Mouse (Mus musculus) cerebellum, postnatal 14 days (tissue): ENCODE measurements around the gene Tns2.

Source experiments
- DNase-seq, 2 experiments: peaks; one replicate each; pipeline ENCODE4 v3.0.0; 2021; ENCODE audit warnings: mixed read lengths in 2 of 2

Tns2 gene

DNA sequence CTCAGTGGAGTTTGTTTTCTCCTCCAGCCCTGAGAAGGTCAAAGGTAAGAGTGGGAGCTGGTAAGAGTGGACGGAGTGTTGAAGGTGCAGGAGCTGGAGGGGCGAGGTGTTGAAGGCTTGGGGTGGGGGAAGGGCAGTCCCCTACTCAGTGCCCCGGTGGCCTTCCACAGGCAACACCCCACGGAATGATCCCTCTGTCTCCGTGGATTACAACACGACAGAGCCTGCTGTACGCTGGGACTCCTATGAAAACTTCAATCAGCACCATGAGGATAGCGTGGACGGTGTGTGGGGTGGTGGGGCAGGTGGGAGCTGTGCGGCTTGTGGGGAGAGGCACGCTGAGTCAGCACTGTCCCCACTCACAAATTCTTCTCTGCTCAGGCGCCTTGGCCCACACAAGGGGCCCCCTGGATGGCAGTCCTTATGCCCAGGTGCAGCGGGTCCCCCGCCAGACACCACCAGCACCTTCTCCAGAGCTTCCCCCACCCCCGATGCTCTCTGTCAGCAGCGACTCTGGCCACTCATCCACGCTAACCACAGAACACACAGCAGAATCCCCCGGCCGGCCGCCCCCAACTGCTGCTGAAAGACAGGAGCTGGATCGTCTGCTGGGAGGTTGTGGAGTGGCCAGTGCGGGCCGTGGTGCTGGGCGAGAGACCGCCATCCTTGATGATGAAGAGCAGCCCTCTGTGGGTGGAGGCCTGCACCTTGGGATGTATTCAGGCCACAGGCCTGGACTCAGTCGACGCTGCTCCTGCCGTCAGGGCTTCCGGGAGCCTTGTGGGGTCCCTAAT, 10.7 kb downstream of the Tns2 start:
- DNase-seq = peak; percentile 35 to 47

DNA sequence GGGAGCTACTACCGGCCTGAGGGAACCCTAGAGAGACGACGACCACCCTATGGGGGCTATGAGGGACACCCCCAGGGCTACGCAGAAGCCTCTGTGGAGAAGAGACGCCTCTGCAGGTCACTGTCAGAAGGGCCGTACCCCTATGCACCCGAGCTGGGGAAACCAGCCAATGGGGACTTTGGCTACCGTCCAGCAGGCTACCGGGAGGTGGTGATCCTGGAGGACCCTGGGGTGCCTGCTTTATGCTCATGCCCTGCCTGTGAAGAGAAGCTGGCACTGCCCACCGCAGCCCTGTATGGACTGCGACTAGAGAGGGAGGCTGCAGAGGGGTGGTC, 11.2 kb downstream of the Tns2 start:
- DNase-seq = peak in 1 of 2 experiments; percentile 69

DNA sequence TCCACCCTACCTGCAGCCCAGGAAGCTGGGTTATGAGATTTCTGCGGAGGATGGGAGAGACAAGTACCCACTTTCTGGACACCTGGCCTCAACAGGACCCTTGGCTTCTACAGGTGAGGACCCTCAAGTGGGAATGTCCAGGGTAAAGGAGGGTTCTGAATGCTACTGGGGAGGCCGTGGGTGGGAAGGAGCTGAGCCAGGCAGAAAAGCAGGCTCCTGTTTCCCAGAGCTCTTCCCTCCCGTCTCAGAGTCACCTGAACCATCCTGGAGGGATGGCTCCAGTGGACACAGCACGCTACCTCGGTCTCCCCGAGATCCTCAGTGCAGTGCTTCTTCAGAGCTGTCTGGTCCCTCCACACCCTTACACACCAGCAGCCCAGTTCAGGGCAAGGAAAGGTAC, 12.0 kb downstream of the Tns2 start:
- DNase-seq = no peak

DNA sequence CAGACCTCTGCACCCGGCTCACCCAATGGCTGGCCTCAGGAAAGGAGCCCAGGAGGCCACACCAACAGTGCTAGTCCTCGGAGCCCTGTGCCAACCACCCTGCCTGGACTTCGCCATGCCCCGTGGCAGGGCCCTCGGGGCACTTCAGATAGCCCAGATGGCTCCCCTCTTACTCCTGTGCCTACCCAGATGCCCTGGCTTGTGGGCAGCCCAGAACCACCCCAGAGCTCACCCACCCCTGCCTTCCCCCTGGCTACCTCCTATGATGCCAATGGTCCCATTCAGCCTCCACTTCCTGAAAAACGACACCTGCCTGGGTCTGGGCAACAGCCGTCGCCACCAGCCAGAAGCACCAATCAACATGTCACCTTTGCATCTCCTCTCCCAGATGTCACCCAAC, 12.6 kb downstream of the Tns2 start:
- peak in 1 of 2 experiments; percentile 20 for DNase-seq

DNA sequence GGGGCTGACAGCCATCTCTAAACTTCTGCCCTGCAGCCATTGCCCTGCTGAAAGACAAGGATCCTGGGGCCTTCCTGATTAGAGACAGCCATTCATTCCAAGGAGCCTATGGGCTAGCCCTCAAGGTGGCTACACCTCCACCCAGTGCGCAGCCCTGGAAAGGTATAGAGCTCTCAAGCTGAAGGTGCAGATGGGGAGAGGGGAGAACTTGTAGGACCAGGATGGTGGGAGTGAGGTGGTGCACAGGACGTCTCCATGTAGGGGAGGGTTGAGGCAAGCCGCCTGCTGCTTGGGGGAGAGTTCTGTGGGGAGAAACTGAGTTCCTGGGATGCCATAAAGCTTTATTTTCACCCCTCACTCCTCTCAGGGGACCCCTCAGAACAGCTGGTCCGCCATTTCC, 13.5 kb downstream of the Tns2 start:
- no peak for DNase-seq

DNA sequence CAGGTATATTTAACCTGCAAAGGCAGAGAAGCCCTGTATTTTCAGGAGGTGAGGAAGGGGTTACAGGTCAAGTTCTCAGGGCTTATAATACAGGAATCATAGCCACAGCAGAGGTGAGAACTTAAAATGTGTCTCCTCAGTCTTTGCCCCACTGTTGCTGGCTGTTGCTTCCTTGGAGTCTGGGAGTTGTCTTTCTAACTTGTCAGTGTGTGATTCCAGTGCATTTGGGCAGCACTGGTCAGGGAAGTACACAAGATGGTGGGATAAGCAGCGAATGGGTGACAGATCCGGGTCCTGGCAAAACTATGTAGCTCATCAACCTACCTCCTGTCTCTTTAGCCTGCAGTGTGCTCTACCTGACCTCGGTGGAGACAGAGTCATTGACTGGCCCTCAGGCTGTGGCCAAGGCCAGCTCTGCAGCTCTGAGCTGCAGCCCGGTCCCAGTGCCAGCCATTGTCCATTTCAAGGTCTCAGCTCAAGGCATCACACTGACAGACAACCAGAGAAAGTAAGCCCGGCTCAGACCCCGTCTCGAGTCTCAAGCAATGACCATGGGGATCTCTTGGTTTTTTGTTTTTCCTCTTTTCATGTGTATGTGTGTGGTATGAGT, 14.5 kb downstream of the Tns2 start:
- DNase-seq = peak; percentile 33 to 46

DNA sequence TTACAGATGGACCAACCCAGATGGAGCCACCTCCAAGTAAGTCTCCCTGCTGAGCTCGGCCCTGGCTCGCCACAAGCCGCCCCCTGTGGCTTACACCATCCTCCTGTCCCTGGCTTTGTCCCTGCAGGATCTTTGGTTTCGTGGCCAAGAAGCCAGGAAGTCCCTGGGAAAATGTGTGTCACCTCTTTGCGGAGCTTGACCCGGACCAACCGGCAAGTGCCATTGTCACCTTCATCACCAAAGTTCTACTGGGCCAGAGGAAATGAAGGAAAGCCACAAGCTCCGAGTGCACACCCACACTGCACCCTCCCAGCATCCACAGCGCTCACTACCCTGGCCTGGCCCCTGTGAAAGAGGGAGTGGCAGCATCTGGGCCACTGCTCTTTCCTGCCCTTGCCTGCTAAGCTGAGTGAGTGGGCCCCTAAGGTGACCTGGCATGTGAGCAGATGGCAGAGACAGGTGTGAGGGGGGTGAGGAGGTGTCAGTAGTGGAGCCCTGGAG, 15.6 kb downstream of the Tns2 start:
- peak; percentile 58 to 63 for DNase-seq

DNA sequence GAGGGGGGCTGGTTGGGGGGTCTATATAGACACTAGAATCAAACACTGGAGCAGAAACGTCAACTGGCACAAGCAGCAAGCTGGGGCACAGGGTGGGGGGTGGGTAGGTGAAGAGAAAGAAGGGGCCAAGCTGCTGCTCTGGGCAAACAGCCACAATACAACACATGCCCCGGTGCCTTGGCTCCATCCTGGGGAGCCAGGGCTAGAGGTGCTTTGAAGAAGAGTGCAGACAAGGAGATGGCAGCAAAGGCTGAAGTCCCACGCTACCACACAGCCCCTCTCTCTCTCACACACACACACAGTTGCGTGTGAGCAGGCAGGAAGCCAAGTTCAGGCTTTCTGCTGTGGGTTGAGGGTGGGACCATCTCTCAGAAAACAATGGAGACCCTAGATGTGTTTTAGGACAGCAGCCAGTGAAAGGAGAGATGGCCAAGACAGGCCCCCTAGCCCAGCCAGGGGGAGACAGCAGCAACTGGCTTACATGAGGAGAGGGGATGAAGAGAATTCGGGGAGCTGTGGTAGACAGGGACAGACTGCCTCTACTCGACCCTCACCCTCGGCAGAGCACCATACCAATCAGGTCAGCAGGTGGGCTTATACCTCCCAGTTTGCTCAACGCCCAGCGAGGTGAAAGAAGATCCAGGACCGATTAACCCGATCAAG, 16.7 kb downstream of the Tns2 start:
- DNase-seq = peak; percentile 78 to 80

DNA sequence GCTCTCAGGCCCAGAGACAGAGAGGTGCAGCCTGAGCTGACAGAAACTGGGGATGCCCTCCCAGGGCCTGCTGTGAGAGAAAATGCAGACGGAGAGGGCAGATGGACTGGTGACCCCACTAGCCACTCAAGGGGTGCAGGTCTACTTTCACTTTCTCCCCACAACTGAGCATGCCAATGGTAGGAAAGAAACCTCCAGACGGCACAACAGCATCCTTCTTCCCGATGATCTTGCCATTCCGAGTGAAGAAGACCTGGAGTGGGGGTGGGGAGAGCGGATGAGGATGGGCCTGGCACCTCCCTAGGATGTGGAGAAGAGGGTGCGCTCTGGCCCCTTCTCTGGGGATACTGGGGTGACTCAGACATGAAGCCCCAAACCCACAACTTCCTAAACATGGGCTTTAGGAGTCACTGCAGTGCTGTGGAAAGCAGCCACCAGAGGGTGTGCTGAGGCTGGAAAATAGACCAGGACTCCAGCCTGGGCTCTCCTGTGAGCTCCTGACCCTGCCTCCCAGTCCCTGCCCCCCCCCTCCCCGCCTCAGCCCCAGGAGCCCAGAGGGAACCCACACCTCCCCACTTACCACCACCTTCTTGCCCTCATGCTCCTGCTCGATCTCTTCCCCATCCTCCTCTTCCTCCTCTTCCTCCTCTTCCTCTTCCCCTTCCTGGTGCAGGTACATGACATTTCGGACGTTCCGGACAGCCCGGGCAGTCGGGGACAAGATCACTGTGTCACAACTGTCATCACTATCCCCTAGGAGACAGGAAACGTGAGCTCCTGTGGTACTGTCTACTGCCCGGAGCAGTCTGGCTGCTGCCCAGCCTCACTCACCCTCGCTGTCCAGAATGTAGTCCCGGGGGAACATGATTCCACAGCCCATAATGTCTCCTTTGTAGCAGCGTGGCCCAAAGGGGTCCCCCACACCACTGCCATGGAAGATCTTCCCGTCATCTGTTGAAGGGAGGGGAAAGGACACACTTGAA, 17.5 kb downstream of the Tns2 start:
- DNase-seq = peak; percentile 69 to 81

DNA sequence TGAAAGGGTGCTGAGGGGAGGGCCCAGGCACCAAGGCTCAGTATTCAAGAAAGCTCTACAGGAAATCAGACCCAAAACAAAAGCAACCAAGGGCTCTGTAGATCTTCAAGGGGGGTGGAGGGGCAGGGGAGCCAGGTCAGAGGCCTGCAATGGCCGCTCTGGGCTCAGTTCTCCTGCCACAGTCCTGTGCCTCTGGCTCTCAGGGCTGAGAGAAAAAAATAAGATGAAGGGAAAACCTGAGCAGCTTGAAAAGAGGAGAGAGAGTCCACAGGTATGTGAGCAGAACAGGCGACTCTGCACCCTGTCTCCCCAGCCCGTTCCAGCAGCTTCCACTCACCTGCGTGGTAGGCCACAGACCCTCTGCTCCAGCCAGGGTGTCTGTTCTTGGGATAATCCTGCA, 18.4 kb downstream of the Tns2 start:
- DNase-seq = peak in 1 of 2 experiments; percentile 37

DNA sequence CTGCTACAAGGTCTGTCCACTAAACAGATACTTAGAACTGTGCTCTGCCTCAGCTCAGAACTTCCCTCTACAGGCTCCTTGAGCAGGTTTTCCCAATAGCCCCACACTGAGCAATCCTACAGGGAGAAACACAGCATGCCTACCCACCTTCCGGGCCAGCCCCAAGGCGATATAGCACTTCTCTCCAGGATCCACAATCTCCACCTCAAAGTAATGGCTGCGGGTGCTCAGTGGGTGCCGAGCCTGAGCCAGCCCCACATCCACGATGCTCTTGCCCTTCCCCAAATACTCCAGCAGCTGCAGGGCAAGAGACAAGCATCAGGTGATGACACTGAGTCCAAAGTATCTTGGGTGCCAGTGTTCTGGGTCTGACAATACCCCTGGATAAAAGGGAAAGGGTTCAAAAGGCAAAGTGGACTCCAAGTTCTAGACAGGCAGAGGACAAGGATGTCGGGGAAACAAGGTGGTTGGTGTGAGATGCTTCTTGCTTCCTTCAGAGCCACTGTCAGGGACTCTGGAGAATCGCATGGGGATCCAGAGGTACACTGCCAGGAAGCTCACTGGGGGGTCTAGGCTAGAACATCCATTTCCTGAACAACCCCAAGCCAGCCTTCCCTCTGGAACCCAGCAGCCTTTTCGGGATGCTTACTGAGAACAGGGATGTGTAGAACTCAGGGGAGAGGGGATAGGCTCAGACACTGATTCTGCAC, 19.1 kb downstream of the Tns2 start:
- DNase-seq = peak; percentile 44 to 77

DNA sequence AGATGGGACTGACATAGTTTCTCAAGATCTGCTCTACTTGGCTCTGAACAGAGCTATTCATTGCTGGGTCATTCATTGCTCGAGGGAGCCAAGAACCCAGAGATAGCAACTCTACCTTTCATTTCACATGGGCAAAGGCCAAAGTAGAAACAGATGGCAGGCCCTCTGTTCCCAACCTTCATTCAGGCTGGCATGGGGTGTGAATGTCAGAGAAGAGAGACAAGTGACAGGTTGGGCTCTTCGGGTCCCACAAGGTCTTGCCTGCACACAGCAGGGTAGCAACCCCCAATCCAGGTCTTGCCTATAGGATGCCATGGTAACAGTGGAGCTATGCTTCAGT, 19.6 kb downstream of the Tns2 start:
- DNase-seq = peak; percentile 81 to 91

DNA sequence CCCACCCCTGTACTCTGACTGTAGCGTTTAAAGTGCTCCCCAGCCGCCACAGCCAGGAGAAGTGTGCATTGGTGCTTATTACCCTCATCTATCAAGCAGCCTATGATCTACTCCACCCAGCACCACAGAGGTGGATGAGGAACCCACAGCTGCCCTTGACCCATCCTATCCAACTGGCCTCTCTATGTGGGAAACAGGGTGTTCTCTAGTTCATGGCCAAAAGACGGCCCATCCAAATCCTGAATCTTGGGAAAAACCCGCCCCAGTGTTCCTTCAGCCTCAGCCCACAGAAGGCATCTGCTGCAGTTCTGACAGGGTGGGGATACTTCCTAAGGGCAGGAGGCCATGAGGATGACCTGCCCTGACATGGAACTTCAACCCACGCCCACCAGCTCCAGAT, 20.3 kb downstream of the Tns2 start:
- DNase-seq = peak; percentile 30 to 37

DNA sequence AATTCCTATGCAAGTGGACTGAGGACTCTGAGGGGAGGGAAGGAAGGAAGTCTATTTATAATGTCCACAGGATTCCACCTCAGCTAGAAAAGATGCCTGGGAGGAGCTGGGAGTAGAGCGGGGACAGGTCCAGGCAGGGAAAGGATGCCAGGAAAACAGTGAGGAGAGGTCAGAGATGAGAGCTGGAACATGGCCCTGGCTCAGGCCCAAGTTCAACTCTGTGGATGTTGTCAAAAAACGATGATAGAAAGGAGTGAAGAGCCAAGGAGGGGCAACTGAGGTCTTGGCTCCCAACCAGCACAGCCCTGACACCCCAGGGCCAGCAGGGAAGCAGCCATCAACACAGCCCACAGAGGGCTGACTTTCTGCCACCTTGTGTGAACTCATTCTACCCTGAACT, 26.1 kb downstream of the Tns2 start:
- peak; percentile 89 to 94 for DNase-seq

DNA sequence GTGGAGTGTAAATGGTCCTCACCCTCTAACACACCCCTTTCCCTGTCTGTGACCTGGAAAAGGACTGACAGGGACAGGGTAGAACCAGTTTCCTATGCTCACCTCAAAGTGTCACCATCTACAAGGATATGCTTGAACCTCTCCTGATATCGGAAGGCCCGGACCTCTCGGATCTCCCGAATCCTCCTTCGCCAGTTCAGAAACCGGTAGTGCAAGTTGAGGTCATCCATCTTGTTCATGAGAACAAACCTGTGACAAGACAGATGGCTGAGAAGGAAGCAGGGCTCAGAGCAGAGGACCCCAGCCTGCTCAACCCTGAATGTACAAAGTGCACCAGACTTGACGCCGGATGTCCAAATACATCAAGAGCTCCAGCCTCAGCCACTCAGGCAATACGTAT, 33.1 kb downstream of the Tns2 start:
- DNase-seq = no peak

DNA sequence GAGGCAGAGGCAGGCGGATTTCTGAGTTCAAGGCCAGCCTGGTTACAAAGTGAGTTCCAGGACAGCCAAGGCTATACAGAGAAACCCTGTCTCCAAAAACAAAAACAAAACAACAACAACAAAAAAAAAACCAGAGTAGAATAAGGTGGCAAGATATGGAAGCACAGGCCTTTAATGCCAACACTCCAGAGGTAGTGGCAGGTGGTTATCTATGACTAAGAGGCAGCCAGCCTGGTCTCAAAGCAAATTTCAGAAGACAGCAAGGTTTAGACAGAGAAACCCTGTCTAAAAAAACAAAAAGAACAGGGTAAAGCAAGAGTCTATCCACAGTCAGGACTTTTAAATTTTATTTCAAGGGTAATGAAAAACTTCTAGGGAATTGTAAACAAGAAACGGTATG, 34.5 kb downstream of the Tns2 start:
- DNase-seq = no peak

DNA sequence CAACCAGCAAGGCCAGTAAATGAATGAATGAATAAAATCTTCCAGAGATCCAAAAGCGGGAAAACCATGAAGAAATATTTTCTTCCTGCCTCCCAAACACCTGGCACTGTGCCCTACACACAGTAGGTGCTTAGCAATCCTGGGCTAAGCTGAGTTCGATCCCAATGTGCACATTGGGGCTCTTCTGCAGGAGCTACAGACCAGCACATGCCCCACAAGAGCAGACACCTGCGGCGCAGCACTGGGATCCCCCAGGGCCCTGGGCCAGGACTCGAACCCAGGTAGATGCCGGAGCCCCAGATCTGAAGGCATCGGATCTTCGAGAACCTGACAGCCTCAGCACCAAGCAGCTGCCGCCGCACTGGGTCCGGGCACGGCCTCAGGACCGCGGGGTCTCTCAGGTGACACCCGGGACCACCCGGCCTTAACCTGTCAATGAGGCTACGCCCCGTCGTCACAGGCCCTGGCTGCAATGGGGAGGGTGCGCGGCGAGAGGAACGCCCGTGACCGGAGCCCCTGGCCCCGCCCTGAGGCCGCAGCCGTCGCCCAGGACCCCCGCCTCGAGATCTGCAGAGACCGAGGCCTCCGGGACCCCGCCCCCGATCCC, 35.4 kb downstream of the Tns2 start:
- peak in 1 of 2 experiments; percentile 73 for DNase-seq

DNA sequence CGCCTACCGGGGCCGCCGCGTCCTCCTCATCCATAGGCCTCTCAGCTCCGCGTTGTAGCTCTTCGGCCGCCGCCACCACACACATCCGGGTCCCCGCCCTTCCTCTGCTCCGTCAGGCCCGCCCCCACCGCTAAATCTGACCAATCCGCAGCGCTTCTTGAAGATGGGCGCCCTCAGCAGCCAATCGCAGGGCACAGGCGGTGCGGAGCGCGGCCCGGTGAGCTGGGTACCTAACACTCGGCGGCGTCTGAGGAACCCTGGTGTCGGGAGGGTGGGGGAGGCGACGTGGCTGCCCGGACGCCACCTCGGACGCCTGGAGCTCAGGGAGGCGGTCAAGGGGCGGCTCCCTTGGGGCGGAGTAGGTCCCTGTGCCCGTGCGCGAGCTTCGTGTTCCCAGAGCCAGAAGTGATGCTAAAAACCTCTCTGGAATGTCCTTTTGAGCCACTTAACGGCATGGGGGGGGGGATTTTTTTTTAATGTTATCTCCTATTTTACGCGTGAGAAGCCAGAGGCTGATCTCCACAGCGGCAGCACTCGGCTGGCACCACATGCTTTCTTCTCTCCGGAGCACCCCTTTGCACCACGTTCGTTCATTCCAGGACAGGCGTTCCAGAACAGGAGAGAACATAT, 36.0 kb downstream of the Tns2 start, which contains the start of gene Spryd3:
Spryd3 (minus strand) TSS at position 106 of the 630 bp plus-strand sequence.
- DNase-seq = peak; percentile 99

DNA sequence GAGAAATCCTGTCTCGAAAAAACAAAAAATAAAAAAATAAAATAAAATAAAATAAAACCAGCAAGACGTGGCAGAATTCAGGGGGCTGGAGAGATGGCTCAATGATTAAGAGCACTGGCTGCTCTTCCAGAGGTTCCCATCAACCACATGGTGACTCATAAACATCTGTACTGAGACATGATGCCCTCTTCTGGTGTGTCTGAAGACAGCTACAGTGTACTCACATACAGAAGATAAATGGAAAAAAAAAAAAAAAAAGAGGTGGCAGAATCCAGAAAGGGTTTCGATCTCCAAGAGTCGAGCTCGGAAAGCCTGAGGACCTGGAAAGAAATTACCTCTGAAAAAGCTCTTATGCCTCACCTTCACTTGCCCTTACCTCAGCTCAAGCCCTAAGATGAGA, 40.9 kb downstream of the Tns2 start:
- no peak for DNase-seq

DNA sequence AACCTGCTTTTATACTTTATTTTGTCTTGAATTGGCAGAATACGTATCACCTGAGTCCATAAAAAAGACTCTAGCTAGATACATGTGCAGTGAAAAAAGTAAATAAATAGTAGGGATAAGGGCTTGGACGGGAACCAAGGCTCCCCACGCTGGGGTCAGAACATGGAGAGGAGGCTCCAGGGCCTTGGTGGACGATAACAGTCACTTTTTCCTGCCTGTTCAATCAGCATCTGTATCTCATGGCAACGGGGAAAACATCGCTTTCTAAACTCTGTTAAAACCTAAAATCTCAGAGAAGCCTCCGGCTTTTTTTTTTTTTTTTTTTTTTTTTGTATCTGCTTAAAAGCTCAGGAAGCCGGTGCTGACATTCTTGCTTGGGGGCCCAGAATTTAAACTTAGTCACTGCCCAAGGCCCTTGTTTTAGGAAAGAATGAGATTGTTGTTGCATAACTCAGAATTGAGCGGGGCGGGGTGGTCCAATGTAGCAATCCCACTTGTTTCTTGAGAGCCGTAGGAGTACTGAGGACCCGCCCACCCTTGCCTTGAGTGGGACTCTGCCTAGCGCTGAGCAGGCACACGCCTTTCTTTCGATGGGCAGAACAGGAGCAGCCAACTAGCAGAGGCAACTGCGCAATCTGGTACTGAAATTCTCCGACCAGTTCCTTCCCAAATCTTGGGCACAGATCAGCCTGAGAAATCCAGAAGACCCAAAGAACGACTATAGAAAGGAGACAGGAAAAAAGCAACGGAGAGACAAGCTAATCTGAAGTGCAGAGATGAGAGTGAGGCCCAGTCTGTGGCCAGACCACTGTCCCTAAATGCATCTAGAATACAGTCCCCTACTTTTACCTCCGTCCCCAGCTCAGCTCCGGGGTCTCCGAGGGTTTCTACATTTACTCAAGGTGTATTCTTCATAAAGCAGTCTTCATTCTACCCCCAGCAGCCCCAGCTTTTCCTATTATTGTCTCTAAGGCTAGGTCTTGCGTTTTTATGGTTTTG, 43.0 kb downstream of the Tns2 start:
- no peak for DNase-seq
